Mouse (Mus musculus) cerebellum, postnatal 4 days (tissue): ENCODE measurements around the gene Ifi27l2b.
"Not testable (repeated sequence)": the region's sequence is repeated elsewhere in the genome, so short reads cannot be mapped to it uniquely, and the experiment has no call there.

ENCODE experiments used
- DNase-seq, 2 experiments: peaks; one replicate each; pipeline ENCODE4 v3.0.0; 2022; ENCODE audit warnings: low spot score in 2 of 2, mixed read lengths in 1 of 2

The Ifi27l2b gene

GRCm38 (mm10) chr12:103457140-103457539 is at the start of gene Ifi27l2b:
Gene Ifi27l2b (minus strand): TSS chr12:103457223.
- no peak for DNase-seq

- no peak for DNase-seq
These were observed 47.4 kb upstream of the Ifi27l2b start for GRCm38 (mm10) chr12:103504402-103504801.

GRCm38 (mm10) chr12:103503300-103503699 is 46.3 kb upstream of the Ifi27l2b start:
- DNase-seq: no peak

- DNase-seq: no peak
These were observed 42.2 kb upstream of the Ifi27l2b start for GRCm38 (mm10) chr12:103499261-103499660.

- no peak for DNase-seq
These were observed 41.7 kb upstream of the Ifi27l2b start for GRCm38 (mm10) chr12:103498768-103499167.

- DNase-seq: peak in 1 of 2 experiments; percentile 23
These were observed 37.5 kb upstream of the Ifi27l2b start for GRCm38 (mm10) chr12:103494486-103494885.

- peak in 1 of 2 experiments; percentile 70 for DNase-seq
These were observed 35.7 kb upstream of the Ifi27l2b start for GRCm38 (mm10) chr12:103492767-103493166.

- DNase-seq: no peak
These were observed 34.2 kb upstream of the Ifi27l2b start for GRCm38 (mm10) chr12:103491091-103491730.

- DNase-seq: no peak
These were observed 30.7 kb upstream of the Ifi27l2b start for GRCm38 (mm10) chr12:103487750-103488149.

GRCm38 (mm10) chr12:103487276-103487675 is 30.3 kb upstream of the Ifi27l2b start:
- DNase-seq: no peak

- DNase-seq: no peak
These were observed 29.7 kb upstream of the Ifi27l2b start for GRCm38 (mm10) chr12:103486726-103487125.

- DNase-seq: not testable (repeated sequence)
These were observed 27.4 kb upstream of the Ifi27l2b start for GRCm38 (mm10) chr12:103484200-103484972.

GRCm38 (mm10) chr12:103482781-103483180 is 25.8 kb upstream of the Ifi27l2b start:
- DNase-seq: no peak

- no peak for DNase-seq
These were observed 24.6 kb upstream of the Ifi27l2b start for GRCm38 (mm10) chr12:103481671-103482070.

GRCm38 (mm10) chr12:103477461-103478015 is 20.5 kb upstream of the Ifi27l2b start:
- no peak for DNase-seq

GRCm38 (mm10) chr12:103476779-103477389 is 19.9 kb upstream of the Ifi27l2b start:
- no peak for DNase-seq

GRCm38 (mm10) chr12:103474481-103474880 is 17.5 kb upstream of the Ifi27l2b start:
- DNase-seq: no peak

GRCm38 (mm10) chr12:103456727-103457126 is 296 bp downstream of the Ifi27l2b start:
- not testable (repeated sequence) for DNase-seq

GRCm38 (mm10) chr12:103453361-103453760 is 3.7 kb downstream of the Ifi27l2b start:
- no peak for DNase-seq

GRCm38 (mm10) chr12:103445060-103445459 is 12.0 kb downstream of the Ifi27l2b start:
- DNase-seq: no peak

GRCm38 (mm10) chr12:103444261-103444660 is 12.8 kb downstream of the Ifi27l2b start:
- DNase-seq: not testable (repeated sequence)

GRCm38 (mm10) chr12:103443524-103443923 is 13.5 kb downstream of the Ifi27l2b start, which contains the start of gene Ifi27l2a:
Gene Ifi27l2a (minus strand): TSS chr12:103443680.
- no peak for DNase-seq
